Mouse (Mus musculus) telencephalon, adult 2 months (tissue): ENCODE results near the gene Vasp.

ENCODE experiments used
- DNase-seq: peaks from one replicate; pipeline ENCODE4 v3.0.0-alpha.2; 2011; ENCODE audit warnings: low read depth, low spot score

Vasp gene

GRCm38 (mm10) chr7:19211041-19211675 is 60.5 kb downstream of the Vasp start:
- DNase-seq = no peak

- no peak for DNase-seq
Measured at GRCm38 (mm10) chr7:19210010-19210409, 61.6 kb downstream of the Vasp start.

- no peak for DNase-seq
Measured at GRCm38 (mm10) chr7:19209494-19209893, 62.1 kb downstream of the Vasp start.

- no peak for DNase-seq
Measured at GRCm38 (mm10) chr7:19208944-19209472, 62.6 kb downstream of the Vasp start.

GRCm38 (mm10) chr7:19208201-19208910 is 63.3 kb downstream of the Vasp start:
- DNase-seq = no peak
